Mouse (Mus musculus): Measurements from ENCODE around the gene Pde4b. TPM values are rescaled to one million over a fixed set of nuclear protein-coding genes. Genes with fewer than 3 reads are reported as not detected.
A peak's percentile ranks its signal among the peaks of the same experiment; 100 is the strongest.

Gene Pde4b
- polyA plus RNA-seq, 1 experiment: 87.4 TPM

GRCm38 (mm10) chr4:102586787-102587186 is 499.4 kb downstream of the Pde4b start:
- TF ChIP-seq CTCF (IDR thresholded peaks at IDR 0.05; ENCODE audit: extremely low read depth, insufficient read depth, low read length) (no peak), POLR2A (IDR thresholded peaks at IDR 0.05; ENCODE audit: extremely low read depth, insufficient read depth, low read length) (no peak)
- peaks cover 5% of the 10 kb centered on the region for H3K4me1 ChIP-seq (ENCODE audit: control insufficient read depth, insufficient read depth, low read length)
- no peak overlapping the region for H3K27ac ChIP-seq (ENCODE audit: insufficient read depth, low read length)
- no peak overlapping the region for H3K4me3 ChIP-seq (ENCODE audit: insufficient read depth, low read length)

GRCm38 (mm10) chr4:102588668-102589455 is 501.5 kb downstream of the Pde4b start:
- TF ChIP-seq POLR2A (IDR thresholded peaks at IDR 0.05; ENCODE audit: extremely low read depth, insufficient read depth, low read length) (peak; percentile 65), CTCF (IDR thresholded peaks at IDR 0.05; ENCODE audit: extremely low read depth, insufficient read depth, low read length) (no peak)
- Histone ChIP-seq H3K4me1 (ENCODE audit: control insufficient read depth, insufficient read depth, low read length) (peaks cover 10% of the 10 kb centered on the region), H3K27ac (ENCODE audit: insufficient read depth, low read length) (peak overlapping the region; percentile 93), H3K4me3 (ENCODE audit: insufficient read depth, low read length) (peak overlapping the region; percentile 81)

GRCm38 (mm10) chr4:102589537-102590031 is 502.2 kb downstream of the Pde4b start:
- Histone ChIP-seq H3K4me3 (ENCODE audit: insufficient read depth, low read length) (peak overlapping the region; percentile 81), H3K4me1 (ENCODE audit: control insufficient read depth, insufficient read depth, low read length) (peaks cover 12% of the 10 kb centered on the region), H3K27ac (ENCODE audit: insufficient read depth, low read length) (peak overlapping the region; percentile 93)
- no peak for TF ChIP-seq CTCF (IDR thresholded peaks at IDR 0.05; ENCODE audit: extremely low read depth, insufficient read depth, low read length)
- TF ChIP-seq POLR2A (IDR thresholded peaks at IDR 0.05; ENCODE audit: extremely low read depth, insufficient read depth, low read length): peak; percentile 52; the same call in 1 of the 2 replicates

- Histone ChIP-seq H3K27ac (ENCODE audit: insufficient read depth, low read length) (peak overlapping the region; percentile 88), H3K4me3 (ENCODE audit: insufficient read depth, low read length) (peak overlapping the region; percentile 81), H3K4me1 (ENCODE audit: control insufficient read depth, insufficient read depth, low read length) (peaks cover 18% of the 10 kb centered on the region)
- TF ChIP-seq CTCF (IDR thresholded peaks at IDR 0.05; ENCODE audit: extremely low read depth, insufficient read depth, low read length) (no peak), POLR2A (IDR thresholded peaks at IDR 0.05; ENCODE audit: extremely low read depth, insufficient read depth, low read length) (peak; percentile 80)
Observed at GRCm38 (mm10) chr4:102591798-102592197, 504.5 kb downstream of the Pde4b start.

GRCm38 (mm10) chr4:102592541-102592940 is 505.2 kb downstream of the Pde4b start:
- peaks cover 18% of the 10 kb centered on the region for H3K4me1 ChIP-seq (ENCODE audit: control insufficient read depth, insufficient read depth, low read length)
- peak overlapping the region; percentile 81; the same call in 1 of the 2 replicates for H3K4me3 ChIP-seq (ENCODE audit: insufficient read depth, low read length)
- no peak for TF ChIP-seq CTCF (IDR thresholded peaks at IDR 0.05; ENCODE audit: extremely low read depth, insufficient read depth, low read length)
- TF ChIP-seq POLR2A (IDR thresholded peaks at IDR 0.05; ENCODE audit: extremely low read depth, insufficient read depth, low read length): no peak
- H3K27ac ChIP-seq (ENCODE audit: insufficient read depth, low read length): peak overlapping the region; percentile 88; the same call in 1 of the 2 replicates

- no peak for TF ChIP-seq POLR2A (IDR thresholded peaks at IDR 0.05; ENCODE audit: extremely low read depth, insufficient read depth, low read length)
- no peak for TF ChIP-seq CTCF (IDR thresholded peaks at IDR 0.05; ENCODE audit: extremely low read depth, insufficient read depth, low read length)
- Histone ChIP-seq H3K4me3 (ENCODE audit: insufficient read depth, low read length) (peak overlapping the region; percentile 12; the same call in 1 of the 2 replicates), H3K4me1 (ENCODE audit: control insufficient read depth, insufficient read depth, low read length) (peaks cover 15% of the 10 kb centered on the region), H3K27ac (ENCODE audit: insufficient read depth, low read length) (peak overlapping the region; percentile 72)
Observed at GRCm38 (mm10) chr4:102593631-102594030, 506.3 kb downstream of the Pde4b start.

- TF ChIP-seq CTCF (IDR thresholded peaks at IDR 0.05; ENCODE audit: extremely low read depth, insufficient read depth, low read length) (no peak), POLR2A (IDR thresholded peaks at IDR 0.05; ENCODE audit: extremely low read depth, insufficient read depth, low read length) (no peak)
- Histone ChIP-seq H3K4me1 (ENCODE audit: control insufficient read depth, insufficient read depth, low read length) (peaks cover 15% of the 10 kb centered on the region), H3K27ac (ENCODE audit: insufficient read depth, low read length) (no peak overlapping the region)
Observed at GRCm38 (mm10) chr4:102594506-102594905, 507.2 kb downstream of the Pde4b start.

GRCm38 (mm10) chr4:102603968-102604367 is 516.6 kb downstream of the Pde4b start:
- no peak overlapping the region for H3K4me3 ChIP-seq (ENCODE audit: insufficient read depth, low read length)
- TF ChIP-seq POLR2A (IDR thresholded peaks at IDR 0.05; ENCODE audit: extremely low read depth, insufficient read depth, low read length) (no peak), CTCF (IDR thresholded peaks at IDR 0.05; ENCODE audit: extremely low read depth, insufficient read depth, low read length) (no peak)
- no peaks in the 10 kb centered on the region; the same call in 1 of the 2 replicates for H3K4me1 ChIP-seq (ENCODE audit: control insufficient read depth, insufficient read depth, low read length)
- no peak overlapping the region for H3K27ac ChIP-seq (ENCODE audit: insufficient read depth, low read length)

More at GRCm38 (mm10) chr4:102594506-102594905, 507.2 kb downstream of the Pde4b start:
- no peak overlapping the region for H3K4me3 ChIP-seq (ENCODE audit: insufficient read depth, low read length)

- H3K4me3 ChIP-seq (ENCODE audit: insufficient read depth, low read length): no peak overlapping the region
- TF ChIP-seq POLR2A (IDR thresholded peaks at IDR 0.05; ENCODE audit: extremely low read depth, insufficient read depth, low read length): no peak
- TF ChIP-seq CTCF (IDR thresholded peaks at IDR 0.05; ENCODE audit: extremely low read depth, insufficient read depth, low read length): no peak
- H3K27ac ChIP-seq (ENCODE audit: insufficient read depth, low read length): no peak overlapping the region
- no peaks in the 10 kb centered on the region; the same call in 1 of the 2 replicates for H3K4me1 ChIP-seq (ENCODE audit: control insufficient read depth, insufficient read depth, low read length)
Observed at GRCm38 (mm10) chr4:102605231-102605630, 517.9 kb downstream of the Pde4b start.
